Mouse (Mus musculus): ENCODE data around the gene Ifitm2. TPM values are rescaled to one million over a fixed set of nuclear protein-coding genes. Genes with fewer than 3 reads are reported as not detected.

Ifitm2 gene
- total and polyA plus RNA-seq, 3 experiments = 213 to 317 TPM; not detected in 1

- H3K36me3 ChIP-seq (ENCODE audit: control insufficient read depth in 1 of 2, insufficient read depth in 2 of 2, low read length in 2 of 2) = peaks cover 0 to 22% of the 10 kb centered on the region in 2 experiments; a peak in 2 of 4 replicates
- DNase-seq (ENCODE audit: low read depth, low spot score) = no peak
- H3K79me2 ChIP-seq (ENCODE audit: control insufficient read depth, insufficient read depth, low read length, poor library complexity) = peaks cover 22% of the 10 kb centered on the region
- H3K4me1 ChIP-seq (ENCODE audit: control insufficient read depth in 1 of 2, insufficient read depth in 2 of 2, low read length in 2 of 2) = peaks cover 0 to 27% of the 10 kb centered on the region in 2 experiments; a peak in 3 of 4 replicates
- H3K9me3 ChIP-seq (replicated peaks; ENCODE audit: insufficient read depth, low read length) = no peaks in the 10 kb centered on the region
- H3K9ac ChIP-seq (ENCODE audit: control insufficient read depth, low read depth, low read length, poor library complexity, severe bottlenecking) = no peak within 1 kb of the TSS
- H3K4me3 ChIP-seq (ENCODE audit: control insufficient read depth in 1 of 2, insufficient read depth in 1 of 2, low read depth in 2 of 2, low read length in 2 of 2) = no peak within 1 kb of the TSS
- no peak within 1 kb of the TSS for H3K27ac ChIP-seq (ENCODE audit: control insufficient read depth, low read depth, low read length)
- no peaks in the 10 kb centered on the region for H3K27me3 ChIP-seq (ENCODE audit: control insufficient read depth in 1 of 2, insufficient read depth in 2 of 2, low read length in 2 of 2)
- TF ChIP-seq ZMIZ1 (IDR thresholded peaks at IDR 0.05; ENCODE audit: low read depth, low read length) = no peak
- TF ChIP-seq JUND (IDR thresholded peaks at IDR 0.05; ENCODE audit: low read depth, low read length) = no peak
- TF ChIP-seq MYB (IDR thresholded peaks at IDR 0.05; ENCODE audit: low read depth, low read length) = no peak
- TF ChIP-seq USF2 (IDR thresholded peaks at IDR 0.05; ENCODE audit: borderline replicate concordance in 1 of 2, insufficient read depth in 1 of 2, low read depth in 1 of 2, low read length in 2 of 2) = no peak
- TF ChIP-seq POLR2A (IDR thresholded peaks at IDR 0.05; ENCODE audit: control insufficient read depth in 1 of 2, insufficient read depth in 1 of 2, low read depth in 1 of 2, low read length in 2 of 2, poor library complexity in 1 of 2) = no peak
- no peak for TF ChIP-seq POLR2AphosphoS2 (IDR thresholded peaks at IDR 0.05; ENCODE audit: low read length)
- TF ChIP-seq BHLHE40 (IDR thresholded peaks at IDR 0.05; ENCODE audit: borderline replicate concordance, low read depth, low read length) = no peak
- no peak for TF ChIP-seq CHD2 (IDR thresholded peaks at IDR 0.05; ENCODE audit: low read length)
- TF ChIP-seq ZC3H11A (IDR thresholded peaks at IDR 0.05; ENCODE audit: low read depth, low read length) = no peak
- TF ChIP-seq MAFK (IDR thresholded peaks at IDR 0.05; ENCODE audit: borderline replicate concordance, low read depth, low read length) = no peak
- no peak for TF ChIP-seq TAL1 (IDR thresholded peaks at IDR 0.05; ENCODE audit: low read length)
- TF ChIP-seq GATA1 (IDR thresholded peaks at IDR 0.05; ENCODE audit: low read depth, low read length) = no peak
- no peak for TF ChIP-seq ZNF384 (IDR thresholded peaks at IDR 0.05; ENCODE audit: low read depth, low read length)
Measured at GRCm38 (mm10) chr7:140949824-140950530, 5.8 kb downstream of the Ifitm2 start, which contains the start of gene Ifitm5. TSS of gene Ifitm5 (minus strand) at chr7:140950291.

GRCm38 (mm10) chr7:140949255-140949654 lies 6.5 kb downstream of the Ifitm2 start:
- H3K9me3 ChIP-seq (replicated peaks; ENCODE audit: insufficient read depth, low read length) = no peaks in the 10 kb centered on the region
- H3K27me3 ChIP-seq (ENCODE audit: control insufficient read depth in 1 of 2, insufficient read depth in 2 of 2, low read length in 2 of 2) = no peaks in the 10 kb centered on the region
- TF ChIP-seq MYB (IDR thresholded peaks at IDR 0.05; ENCODE audit: low read depth, low read length) = no peak
- TF ChIP-seq BHLHE40 (IDR thresholded peaks at IDR 0.05; ENCODE audit: borderline replicate concordance, low read depth, low read length) = no peak
- no peak for TF ChIP-seq GATA1 (IDR thresholded peaks at IDR 0.05; ENCODE audit: low read depth, low read length)
- no peak for TF ChIP-seq RCOR1 (IDR thresholded peaks at IDR 0.05; ENCODE audit: low read depth, low read length)
- no peak for TF ChIP-seq HCFC1 (IDR thresholded peaks at IDR 0.05; ENCODE audit: low read depth, low read length)
- no peak for TF ChIP-seq MXI1 (IDR thresholded peaks at IDR 0.05; ENCODE audit: low read depth, low read length)
- TF ChIP-seq SIN3A (IDR thresholded peaks at IDR 0.05; ENCODE audit: low read length) = no peak
- no peak for TF ChIP-seq POLR2AphosphoS2 (IDR thresholded peaks at IDR 0.05; ENCODE audit: low read length)
- TF ChIP-seq RAD21 (IDR thresholded peaks at IDR 0.05; ENCODE audit: low read depth, low read length) = no peak
- no peak for TF ChIP-seq NRF1 (IDR thresholded peaks at IDR 0.05; ENCODE audit: insufficient read depth, low read depth, low read length, poor library complexity, severe bottlenecking)
- TF ChIP-seq MEF2A (IDR thresholded peaks at IDR 0.05; ENCODE audit: extremely low read depth, insufficient replicate concordance, low read depth, low read length, poor library complexity, severe bottlenecking) = no peak
- peaks cover 0 to 22% of the 10 kb centered on the region in 2 experiments; a peak in 3 of 4 replicates for H3K4me1 ChIP-seq (ENCODE audit: control insufficient read depth in 1 of 2, insufficient read depth in 2 of 2, low read length in 2 of 2)
- H3K9ac ChIP-seq (ENCODE audit: control insufficient read depth, low read depth, low read length, poor library complexity, severe bottlenecking) = no peak overlapping the region
- no peak for DNase-seq (ENCODE audit: low read depth, low spot score)
- peaks cover 15% of the 10 kb centered on the region for H3K79me2 ChIP-seq (ENCODE audit: control insufficient read depth, insufficient read depth, low read length, poor library complexity)
- H3K4me3 ChIP-seq (ENCODE audit: control insufficient read depth in 1 of 2, insufficient read depth in 1 of 2, low read depth in 2 of 2, low read length in 2 of 2) = no peak overlapping the region
- no peak overlapping the region for H3K27ac ChIP-seq (ENCODE audit: control insufficient read depth, low read depth, low read length)
- peaks cover 0 to 19% of the 10 kb centered on the region in 2 experiments; a peak in 2 of 4 replicates for H3K36me3 ChIP-seq (ENCODE audit: control insufficient read depth in 1 of 2, insufficient read depth in 2 of 2, low read length in 2 of 2)
